Mouse (Mus musculus) liver, embryonic 13.5 days (tissue): Measurements from ENCODE around the gene Fgfr2. TPM values are rescaled to one million over a fixed set of nuclear protein-coding genes. Genes with fewer than 3 reads are reported as not detected.

Experiments used
- ATAC-seq: fragments of 200-750 bp; cut with Nextera tagmentation; 2 replicates; pipeline ENCODE4 v1.8.0; 2017; ENCODE audit warnings: low read depth, mild to moderate bottlenecking, moderate number of reproducible peaks, moderate library complexity
- DNase-seq: peaks from one replicate; pipeline ENCODE4 v3.0.0; 2022
- H3K27ac ChIP-seq: fragments of 300-500 bp; sonication (generic); 2 replicates; pipeline ENCODE4 v1.5.1; 2015; ENCODE audit warnings: moderate library complexity, mild to moderate bottlenecking, inconsistent platforms
- H3K27me3 ChIP-seq: fragments of 300-500 bp; sonication (generic); 2 replicates; pipeline ENCODE4 v1.6.1; 2015; ENCODE audit warnings: mild to moderate bottlenecking, inconsistent platforms
- H3K36me3 ChIP-seq: fragments of 300-500 bp; sonication (generic); 2 replicates; pipeline ENCODE4 v1.6.1; 2015; ENCODE audit warnings: mild to moderate bottlenecking, inconsistent platforms
- H3K4me1 ChIP-seq: fragments of 300-500 bp; sonication (generic); replicated peaks from 2 replicates; pipeline ENCODE4 v1.6.1; 2015; ENCODE audit warnings: inconsistent platforms
- H3K4me2 ChIP-seq: fragments of 300-500 bp; sonication (generic); 2 replicates; pipeline ENCODE4 v1.6.1; 2015; ENCODE audit warnings: inconsistent platforms, mild to moderate bottlenecking, moderate library complexity
- H3K4me3 ChIP-seq: fragments of 300-500 bp; sonication (generic); replicated peaks from 2 replicates; pipeline ENCODE4 v1.5.1; 2015; ENCODE audit warnings: mild to moderate bottlenecking, inconsistent platforms
- H3K9ac ChIP-seq: fragments of 300-500 bp; sonication (generic); 2 replicates; pipeline ENCODE4 v1.6.1; 2015; ENCODE audit warnings: mild to moderate bottlenecking, inconsistent platforms
- H3K9me3 ChIP-seq: fragments of 300-500 bp; sonication (generic); replicated peaks from 2 replicates; pipeline ENCODE4 v1.6.1; 2016; ENCODE audit warnings: inconsistent platforms
- WGBS: fragments of 180-500 bp; shearing (Covaris S2); methylation state at CpG from one replicate; pipeline ENCODE4 v1.1.7; 2015; ENCODE audit not compliant: insufficient replicate concordance; 5-methylcytosine and 5-hydroxymethylcytosine counted together
- polyA plus RNA-seq: library from polyadenylated mRNA; unstranded; fragments of >200 nt; fragmentation: Nextera tagmentation; extraction: Ambion mirVana; gene quantifications from 2 replicates; pipeline ENCODE4 v1.2.1, GENCODE M21; 2015

The Fgfr2 gene
- polyA plus RNA-seq, 1 experiment from 2014 or later: 8.9 TPM

DNA sequence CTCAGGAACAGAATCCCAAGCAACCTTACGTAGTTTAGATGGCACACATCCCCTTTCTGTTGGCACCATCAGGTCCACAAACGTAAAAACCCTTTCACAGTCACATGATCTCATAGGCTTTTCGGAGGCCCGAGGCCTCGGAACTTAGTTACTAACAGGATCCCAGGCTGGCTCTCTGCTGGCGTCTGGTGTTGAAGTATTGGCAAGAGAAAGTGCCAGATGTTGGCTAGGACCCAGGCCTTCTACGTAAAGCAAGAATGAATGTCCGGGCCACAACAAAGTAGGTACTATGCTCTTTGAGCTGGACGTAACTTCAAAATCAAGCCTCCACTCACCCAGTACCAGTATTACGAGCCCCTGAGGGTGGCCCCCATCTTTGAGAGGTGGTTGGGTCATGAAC is 909.1 kb downstream of the Fgfr2 start:
- ATAC-seq (no peak), DNase-seq (no peak)
- WGBS: 65% methylated on average over 10 of the region's 10 CpGs
- Histone ChIP-seq H3K27me3 (0 out of 2 replicates have a peak, but pooled peaks cover 2% of the 10 kb centered on the region), H3K27ac (no peak overlapping the region), H3K4me1 (no peaks in the 10 kb centered on the region), H3K4me3 (no peak overlapping the region), H3K9me3 (no peaks in the 10 kb centered on the region), H3K36me3 (no peaks in the 10 kb centered on the region), H3K9ac (no peak overlapping the region), H3K4me2 (no peak overlapping the region)

DNA sequence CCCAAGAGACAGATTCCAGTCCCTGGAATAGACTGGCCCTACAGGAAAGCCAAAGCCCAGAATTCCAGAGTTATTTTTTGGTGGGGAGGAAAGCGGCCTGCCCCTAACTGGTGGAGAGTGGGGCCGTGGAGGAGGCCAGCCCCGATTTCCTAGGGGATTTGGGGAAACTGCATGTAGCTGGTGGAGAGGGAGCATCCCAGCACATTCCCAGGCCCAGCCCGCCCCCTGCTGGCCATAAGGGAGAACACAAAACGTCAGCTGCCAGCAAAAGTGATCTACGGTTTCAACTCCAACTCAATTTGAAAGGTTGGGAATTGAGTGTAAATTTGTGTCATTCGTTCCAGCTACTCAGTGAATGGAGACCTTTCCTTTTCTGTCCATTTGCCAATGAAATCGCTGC is 909.7 kb downstream of the Fgfr2 start:
- Histone ChIP-seq H3K4me3 (no peak overlapping the region), H3K9me3 (no peaks in the 10 kb centered on the region), H3K4me2 (no peak overlapping the region), H3K9ac (no peak overlapping the region), H3K27ac (no peak overlapping the region), H3K4me1 (no peaks in the 10 kb centered on the region), H3K27me3 (0 out of 2 replicates have a peak, but pooled peaks cover 2% of the 10 kb centered on the region), H3K36me3 (no peaks in the 10 kb centered on the region)
- DNase-seq (no peak), ATAC-seq (no peak)
- 8% methylated on average over 8 of the region's 8 CpGs for WGBS

DNA sequence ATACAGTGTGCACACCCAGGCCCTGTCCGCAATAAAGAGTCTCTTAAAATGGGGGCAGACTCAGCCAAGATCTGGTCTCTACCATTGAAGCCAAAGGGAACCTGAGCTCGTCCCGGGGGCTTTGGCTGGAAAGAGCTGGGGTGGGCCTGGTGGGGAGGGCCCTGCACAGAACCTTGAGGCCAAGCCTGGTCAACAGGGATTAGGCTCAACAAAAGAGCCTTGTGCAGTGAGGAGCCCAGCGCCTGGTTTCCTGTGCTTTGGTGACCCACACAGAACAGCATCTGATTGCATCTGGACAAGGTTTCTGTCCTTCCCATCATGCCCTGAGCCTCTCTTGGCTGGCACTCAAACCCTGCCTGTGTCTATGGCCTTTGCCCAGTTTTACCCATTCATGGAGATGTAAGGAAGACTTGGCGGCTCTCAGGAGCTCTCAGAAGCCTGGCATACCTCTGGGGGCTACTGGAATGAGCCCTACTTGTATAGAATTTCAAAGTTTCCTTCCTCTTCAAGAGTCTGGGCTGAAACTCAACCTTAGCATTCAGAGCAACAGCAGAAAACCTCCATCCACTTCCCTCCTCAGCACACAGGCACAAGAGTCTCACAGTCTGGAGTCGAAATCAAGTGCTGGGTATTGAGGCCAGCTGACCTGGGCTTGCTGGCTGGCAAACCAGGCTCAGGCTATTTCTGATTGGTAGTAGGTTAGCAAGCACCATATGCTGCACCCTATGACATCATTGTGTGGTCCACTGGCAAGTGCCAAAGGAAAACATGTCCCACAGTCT is 911.0 kb downstream of the Fgfr2 start:
- H3K27me3 ChIP-seq: 0 out of 2 replicates have a peak, but pooled peaks cover 2% of the 10 kb centered on the region
- H3K9ac ChIP-seq: no peak overlapping the region
- no peaks in the 10 kb centered on the region for H3K9me3 ChIP-seq
- ATAC-seq: no peak
- H3K4me2 ChIP-seq: no peak overlapping the region
- 67% methylated on average over 6 of the region's 6 CpGs for WGBS
- no peak overlapping the region for H3K27ac ChIP-seq
- DNase-seq: no peak
- no peaks in the 10 kb centered on the region for H3K4me1 ChIP-seq
- H3K4me3 ChIP-seq: no peak overlapping the region
- no peaks in the 10 kb centered on the region for H3K36me3 ChIP-seq

GRCm38 (mm10) chr7:132210616-132211015 is 912.5 kb downstream of the Fgfr2 start:
- Histone ChIP-seq H3K27ac (no peak overlapping the region), H3K4me2 (no peak overlapping the region), H3K36me3 (no peaks in the 10 kb centered on the region), H3K4me3 (no peak overlapping the region), H3K9me3 (no peaks in the 10 kb centered on the region), H3K27me3 (0 out of 2 replicates have a peak, but pooled peaks cover 2% of the 10 kb centered on the region), H3K9ac (no peak overlapping the region), H3K4me1 (no peaks in the 10 kb centered on the region)
- WGBS: 70% methylated on average over 5 of the region's 5 CpGs
- DNase-seq: no peak
- no peak for ATAC-seq

- H3K9me3 ChIP-seq: no peaks in the 10 kb centered on the region
- ATAC-seq (no peak), DNase-seq (no peak)
- H3K27ac ChIP-seq: no peak overlapping the region
- no peak overlapping the region for H3K4me2 ChIP-seq
- no peak overlapping the region for H3K9ac ChIP-seq
- WGBS: 66% methylated on average over 9 of the region's 9 CpGs
- no peak overlapping the region for H3K4me3 ChIP-seq
- 0 out of 2 replicates have a peak, but pooled peaks cover 2% of the 10 kb centered on the region for H3K27me3 ChIP-seq
- H3K4me1 ChIP-seq: no peaks in the 10 kb centered on the region
- no peaks in the 10 kb centered on the region for H3K36me3 ChIP-seq
Observed at GRCm38 (mm10) chr7:132208946-132209651, 914.1 kb downstream of the Fgfr2 start.

- Histone ChIP-seq H3K4me2 (no peak overlapping the region), H3K9ac (no peak overlapping the region), H3K36me3 (no peaks in the 10 kb centered on the region), H3K4me3 (no peak overlapping the region), H3K27ac (no peak overlapping the region), H3K9me3 (no peaks in the 10 kb centered on the region), H3K4me1 (no peaks in the 10 kb centered on the region), H3K27me3 (no peaks in the 10 kb centered on the region)
- ATAC-seq (no peak), DNase-seq (no peak)
- 18% methylated on average over 1 of the region's 1 CpGs for WGBS
Observed at GRCm38 (mm10) chr7:132204073-132204612, 919.0 kb downstream of the Fgfr2 start.

DNA sequence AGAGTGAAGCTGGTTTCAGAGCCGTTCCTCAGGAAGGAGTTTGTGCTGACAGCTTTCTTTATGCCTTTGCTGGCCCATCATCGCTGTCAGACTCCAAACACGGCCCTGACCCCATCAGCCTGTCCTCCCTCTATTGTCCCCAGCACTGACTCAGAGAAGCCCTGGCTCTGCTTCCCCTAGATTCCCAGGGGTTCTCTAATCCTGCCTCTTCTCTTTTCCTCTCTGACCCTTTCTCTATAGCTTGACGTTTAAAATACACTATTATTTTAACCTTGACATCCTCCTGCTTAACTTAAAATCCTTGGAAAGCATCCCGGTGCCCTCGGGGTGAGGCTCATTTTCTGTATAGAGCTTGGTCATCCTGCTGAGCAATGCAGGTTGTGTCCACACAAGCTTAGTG is 923.5 kb downstream of the Fgfr2 start:
- H3K27me3 ChIP-seq: no peaks in the 10 kb centered on the region
- H3K9me3 ChIP-seq: no peaks in the 10 kb centered on the region
- WGBS: 50% methylated on average over 6 of the region's 6 CpGs
- H3K4me3 ChIP-seq: no peak overlapping the region
- no peaks in the 10 kb centered on the region for H3K4me1 ChIP-seq
- no peak overlapping the region for H3K4me2 ChIP-seq
- no peak for ATAC-seq
- no peak for DNase-seq
- no peak overlapping the region for H3K27ac ChIP-seq
- no peak overlapping the region for H3K9ac ChIP-seq
- H3K36me3 ChIP-seq: no peaks in the 10 kb centered on the region

DNA sequence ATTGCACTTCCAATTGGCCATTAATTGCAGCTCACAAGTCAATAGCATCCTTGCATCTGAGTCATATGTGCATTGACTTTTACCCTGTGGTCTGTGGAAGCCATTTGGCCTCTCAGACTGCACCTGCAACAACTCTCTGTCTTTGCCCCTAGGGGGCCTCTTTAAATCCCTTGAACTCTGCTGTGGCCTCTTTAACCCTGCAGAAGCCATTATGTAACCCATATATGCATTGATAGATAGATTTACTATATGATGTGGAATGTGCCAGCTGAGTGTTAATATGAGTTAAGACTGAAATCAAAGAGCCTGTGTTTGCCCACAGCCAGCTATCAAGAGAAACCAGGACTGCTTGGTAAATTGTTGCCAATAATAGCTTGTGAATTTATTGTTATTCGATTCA is 924.3 kb downstream of the Fgfr2 start:
- no peak overlapping the region for H3K27ac ChIP-seq
- WGBS: 68% methylated on average over 1 of the region's 1 CpGs
- ATAC-seq (no peak), DNase-seq (no peak)
- H3K36me3 ChIP-seq: no peaks in the 10 kb centered on the region
- no peak overlapping the region for H3K9ac ChIP-seq
- no peak overlapping the region for H3K4me3 ChIP-seq
- H3K4me2 ChIP-seq: no peak overlapping the region
- H3K4me1 ChIP-seq: no peaks in the 10 kb centered on the region
- no peaks in the 10 kb centered on the region for H3K27me3 ChIP-seq
- no peaks in the 10 kb centered on the region for H3K9me3 ChIP-seq

GRCm38 (mm10) chr7:132197817-132198475 is 925.2 kb downstream of the Fgfr2 start:
- ATAC-seq: no peak
- DNase-seq: no peak
- Histone ChIP-seq H3K4me2 (no peak overlapping the region), H3K4me1 (no peaks in the 10 kb centered on the region), H3K36me3 (no peaks in the 10 kb centered on the region), H3K4me3 (no peak overlapping the region), H3K9me3 (no peaks in the 10 kb centered on the region), H3K27me3 (no peaks in the 10 kb centered on the region), H3K27ac (no peak overlapping the region), H3K9ac (no peak overlapping the region)
- WGBS: 30% methylated on average over 7 of the region's 7 CpGs

GRCm38 (mm10) chr7:132196581-132196980 is 926.6 kb downstream of the Fgfr2 start:
- Histone ChIP-seq H3K27me3 (no peaks in the 10 kb centered on the region), H3K4me3 (no peak overlapping the region), H3K27ac (no peak overlapping the region), H3K36me3 (no peaks in the 10 kb centered on the region), H3K4me2 (no peak overlapping the region), H3K4me1 (no peaks in the 10 kb centered on the region), H3K9ac (no peak overlapping the region), H3K9me3 (no peaks in the 10 kb centered on the region)
- DNase-seq (no peak), ATAC-seq (no peak)
- WGBS: 54% methylated on average over 1 of the region's 1 CpGs

- no peaks in the 10 kb centered on the region for H3K27me3 ChIP-seq
- no peak overlapping the region for H3K4me2 ChIP-seq
- 83% methylated on average over 2 of the region's 2 CpGs for WGBS
- H3K4me3 ChIP-seq: no peak overlapping the region
- DNase-seq (no peak), ATAC-seq (no peak)
- H3K4me1 ChIP-seq: no peaks in the 10 kb centered on the region
- no peaks in the 10 kb centered on the region for H3K36me3 ChIP-seq
- no peak overlapping the region for H3K9ac ChIP-seq
- H3K27ac ChIP-seq: no peak overlapping the region
- no peaks in the 10 kb centered on the region for H3K9me3 ChIP-seq
Observed at GRCm38 (mm10) chr7:132193606-132194005, 929.5 kb downstream of the Fgfr2 start.
